In genomic region chr2:136798887-136799430, GRCm38 (mm10) we compare ENCODE assay signal across 25 mouse cellular contexts.
A peak's percentile ranks its signal among the peaks of the same experiment; 100 is the strongest.
DNase-seq lines count a peak whose midpoint lies in the region; ATAC-seq and TF ChIP-seq lines count a peak whose summit lies in the region.
"Had no signal": no experiment of that assay in that cellular context is flagged by ENCODE, and none has a peak within 500 bp of the region (broad histone marks: within the 10 kb centered on the region; RNA-seq: fewer than 3 reads in every experiment).

No protein-coding gene starts in this region.

- H3K4me3 ChIP-seq in layer of hippocampus, adult 2 months, result no peak overlapping the region
- H3K4me3 ChIP-seq in olfactory bulb, adult 2 months (ENCODE audit: insufficient read depth, low read depth, low read length), result no peak overlapping the region
- no peak overlapping the region for H3K4me3 ChIP-seq in kidney, embryonic 15.5 days (replicated peaks)
- H3K4me3 ChIP-seq: forebrain, embryonic 10.5 days; forebrain, embryonic 13.5 days; heart, adult 2 months; heart, embryonic 10.5 days; heart, embryonic 13.5 days had no signal

- H3K27ac ChIP-seq in layer of hippocampus, adult 2 months, result peak overlapping the region; percentile 72
- H3K27ac ChIP-seq in olfactory bulb, adult 2 months (ENCODE audit: insufficient read depth, low read depth, low read length), result peak overlapping the region; percentile 98
- no peak overlapping the region for H3K27ac ChIP-seq in kidney, embryonic 15.5 days
- H3K27ac ChIP-seq: forebrain, embryonic 10.5 days; forebrain, embryonic 13.5 days; heart, adult 2 months; heart, embryonic 10.5 days; heart, embryonic 13.5 days; hindbrain, embryonic 14.5 days; hindbrain, postnatal 0 days had no signal

- WGBS in olfactory bulb, adult 2 months, result 26% methylated on average over 2 of the region's 2 CpGs
- 60% methylated on average over 2 of the region's 2 CpGs for WGBS in kidney, embryonic 15.5 days

- TF ChIP-seq CTCF in layer of hippocampus, adult 2 months (conservative IDR thresholded peaks at IDR 0.05), result no peak
- TF ChIP-seq CTCF in olfactory bulb, adult 2 months (IDR thresholded peaks at IDR 0.05; ENCODE audit: insufficient read depth, low read depth, low read length), result no peak

- no peak for DNase-seq in layer of hippocampus, adult 2 months (ENCODE audit: low spot score in 2 of 2)
- DNase-seq in layer of hippocampus, adult 9-10 months (ENCODE audit: low spot score), result no peak
- DNase-seq in 3134 (ENCODE audit: extremely low read depth, insufficient read length, low spot score) (peak; percentile 28), NIH3T3 (ENCODE audit: low read depth) (peak; percentile 58)
- DNase-seq in Muller cell, postnatal 12 days (ENCODE audit: inconsistent ontology term), result no peak
- DNase-seq: adrenal gland, adult 8-10 months; adrenal gland, postnatal 25 days; cerebellum, adult 18-20 months; cerebellum, adult 9-10 months; cerebellum, postnatal 14 days; gastrocnemius, postnatal 25 days; heart, adult 2 months; heart, postnatal 14 days; heart, postnatal 4 days had no signal

- no peaks in the 10 kb centered on the region for H3K36me3 ChIP-seq in kidney, embryonic 15.5 days
- H3K36me3 ChIP-seq: forebrain, embryonic 10.5 days; heart, embryonic 10.5 days; heart, embryonic 13.5 days had no signal

- H3K9me3 ChIP-seq in kidney, embryonic 15.5 days (replicated peaks), result no peaks in the 10 kb centered on the region
- H3K9me3 ChIP-seq: forebrain, embryonic 10.5 days; forebrain, embryonic 13.5 days; heart, embryonic 10.5 days; heart, embryonic 13.5 days had no signal

- H3K4me2 ChIP-seq in kidney, embryonic 15.5 days, result no peak overlapping the region
- H3K4me2 ChIP-seq: forebrain, embryonic 13.5 days; heart, embryonic 13.5 days; hindbrain, embryonic 14.5 days had no signal

- ATAC-seq in kidney, embryonic 15.5 days (replicated peaks; ENCODE audit: low FRiP score), result no peak
- ATAC-seq: activated CD4-positive, CD25-positive, alpha-beta regulatory T cell, adult 4 months; forebrain, embryonic 13.5 days; forebrain, embryonic 16.5 days; hindbrain, postnatal 0 days; inflammation-experienced regulatory T-cells, adult 6 months had no signal

- H3K4me1 ChIP-seq in olfactory bulb, adult 2 months (ENCODE audit: control insufficient read depth, insufficient read depth, low read length), result peaks cover 6% of the 10 kb centered on the region
- H3K4me1 ChIP-seq in kidney, embryonic 15.5 days, result no peaks in the 10 kb centered on the region
- H3K4me1 ChIP-seq: forebrain, embryonic 13.5 days; heart, embryonic 10.5 days; heart, embryonic 13.5 days had no signal

- no peak overlapping the region for H3K9ac ChIP-seq in kidney, embryonic 15.5 days
- H3K9ac ChIP-seq: forebrain, embryonic 13.5 days; heart, embryonic 13.5 days; hindbrain, embryonic 14.5 days had no signal

- TF ChIP-seq POLR2A in olfactory bulb, adult 2 months (IDR thresholded peaks at IDR 0.05; ENCODE audit: insufficient read depth, low read depth, low read length), result no peak

- H3K27me3 ChIP-seq in kidney, embryonic 15.5 days, result no peaks in the 10 kb centered on the region
- H3K27me3 ChIP-seq: forebrain, embryonic 13.5 days; heart, embryonic 13.5 days had no signal

Comparison
In these comparisons a context has a peak if more than half of its experiments do, and no peak if none do; other contexts are left out.
1. DNase-seq: peak in 3134 (single experiment) and NIH3T3 (single experiment); none in layer of hippocampus, adult 2 months (0 of 2), layer of hippocampus, adult 9-10 months (single experiment) and Muller cell, postnatal 12 days (single experiment).